Mouse (Mus musculus): ENCODE results near the gene Tnip3.

DNA sequence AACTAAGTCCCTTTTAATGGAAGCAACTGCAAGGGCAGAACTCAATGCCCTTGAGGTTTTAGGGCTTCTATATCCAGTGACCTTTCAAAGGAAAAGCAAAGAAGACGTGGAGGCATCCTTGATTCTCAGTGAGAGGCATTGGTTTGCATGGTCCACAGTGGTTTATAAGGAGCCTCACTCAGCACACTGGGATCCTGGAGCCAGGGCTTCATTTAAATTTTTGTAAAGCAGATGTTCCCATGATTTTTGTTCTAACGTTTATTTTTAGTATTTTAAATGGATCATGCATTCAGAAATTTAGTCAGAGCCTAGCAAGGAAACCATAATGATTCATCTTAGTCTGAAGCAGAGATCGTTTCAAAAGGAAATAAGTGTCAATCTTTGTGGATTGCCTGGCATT lies 17.3 kb downstream of the Tnip3 start:
- TF ChIP-seq POLR2A (IDR thresholded peaks at IDR 0.05; ENCODE audit: borderline replicate concordance, control insufficient read depth, low read depth, low read length) (no peak), CTCF (IDR thresholded peaks at IDR 0.05; ENCODE audit: control insufficient read depth, insufficient read depth, low read length) (no peak)

Data from bone marrow, adult 2 months (tissue).